Mouse (Mus musculus): Measurements from ENCODE around the gene Lrch1.
A peak's percentile ranks its signal among the peaks of the same experiment; 100 is the strongest.

The Lrch1 gene

DNA sequence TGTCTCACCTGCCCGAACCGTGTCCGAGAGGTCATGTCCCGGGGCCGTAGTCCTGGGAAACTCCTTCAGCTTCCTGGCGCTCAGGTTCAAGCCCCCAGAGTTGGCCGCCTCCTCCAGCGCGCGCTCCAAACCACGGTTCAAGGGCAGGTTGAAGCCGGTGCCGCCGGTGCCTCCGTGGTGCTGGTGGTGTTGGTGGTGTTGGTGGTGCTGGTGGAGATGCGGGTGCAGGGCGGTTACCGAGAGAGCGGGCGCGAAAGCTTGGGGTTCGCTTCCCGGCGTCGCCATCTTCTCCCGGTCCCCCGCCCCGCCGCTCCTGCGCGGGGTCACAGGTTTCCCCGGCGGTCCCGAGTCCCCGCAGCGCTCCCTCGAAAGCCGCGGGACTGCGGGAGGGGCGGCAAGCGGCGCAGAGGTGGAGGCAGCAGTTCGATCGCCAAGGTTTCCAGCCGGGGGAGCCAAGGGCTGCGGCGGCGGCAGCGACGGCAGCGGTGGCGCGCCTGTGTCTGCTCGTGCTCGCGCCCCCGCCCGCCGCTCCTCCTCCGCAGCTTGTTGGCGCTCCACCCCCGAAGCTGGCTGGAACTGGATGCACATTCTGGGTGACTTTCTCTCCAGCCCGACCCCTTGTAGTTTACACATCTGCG, at the start of gene Lrch1:
Gene Lrch1, minus strand, starts transcription at position 501 of the 638 bp plus-strand sequence.
- peak; percentile 85 for DNase-seq (ENCODE audit: low spot score)

DNA sequence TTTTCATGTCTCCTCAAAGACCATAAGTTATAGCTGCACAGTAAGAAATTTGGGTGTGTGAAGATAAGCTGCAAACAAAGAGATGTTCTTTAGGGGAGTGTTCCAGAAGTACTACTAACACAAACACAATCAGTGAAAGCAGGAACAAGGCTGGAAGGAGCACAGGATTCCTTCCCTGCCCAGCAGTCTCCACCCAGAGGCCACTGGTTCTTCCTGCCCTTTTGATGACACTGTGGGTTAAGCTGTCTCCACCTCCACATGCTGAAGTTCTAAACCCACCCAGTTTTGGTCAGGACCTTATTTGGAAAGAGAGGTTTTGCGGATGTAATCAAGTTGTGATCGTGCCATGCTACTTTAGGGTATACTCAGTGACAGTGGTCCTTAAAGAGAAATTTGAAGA, 49.4 kb upstream of the Lrch1 start:
- DNase-seq (ENCODE audit: low spot score) = peak; percentile 38

DNA sequence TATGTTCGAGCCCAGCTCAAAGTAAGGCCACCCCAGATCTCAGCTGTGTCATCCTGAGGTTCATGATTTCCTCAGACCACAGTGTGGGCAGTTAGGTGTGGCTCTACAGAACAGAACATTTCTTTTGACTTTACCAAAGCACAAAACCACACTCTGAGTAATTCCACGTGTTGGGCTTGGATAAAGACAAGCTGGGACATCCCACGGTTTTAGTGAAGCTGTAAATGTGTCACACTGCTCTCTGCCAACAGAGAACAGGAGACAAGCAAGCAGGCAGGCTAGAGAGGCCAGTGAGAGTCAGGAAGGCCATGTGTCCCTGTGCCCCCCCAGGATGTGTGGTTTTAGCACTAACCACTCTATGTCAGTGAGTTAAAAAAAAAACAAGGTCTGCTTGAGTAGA, 48.9 kb upstream of the Lrch1 start:
- DNase-seq (ENCODE audit: low spot score) = no peak

DNA sequence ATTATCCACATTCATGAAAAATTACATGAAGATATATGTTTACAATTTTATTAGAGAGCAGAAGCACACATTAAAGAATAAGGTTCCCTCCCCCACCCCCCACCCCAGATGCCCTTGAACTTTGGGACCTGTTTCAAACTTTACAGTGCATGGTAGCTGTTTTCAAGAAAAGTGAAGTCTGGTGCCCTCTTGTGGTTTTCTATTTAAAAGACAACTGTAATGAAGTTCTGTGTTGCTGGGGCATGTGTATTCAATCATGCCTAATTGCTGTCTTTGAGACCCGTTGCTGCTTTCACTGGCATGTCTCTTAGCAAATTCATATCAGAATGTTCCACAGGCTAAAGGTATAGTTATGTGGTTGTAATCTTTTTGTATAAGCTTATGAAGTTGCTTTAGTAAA, 42.8 kb upstream of the Lrch1 start:
- DNase-seq (ENCODE audit: low spot score) = peak; percentile 72

DNA sequence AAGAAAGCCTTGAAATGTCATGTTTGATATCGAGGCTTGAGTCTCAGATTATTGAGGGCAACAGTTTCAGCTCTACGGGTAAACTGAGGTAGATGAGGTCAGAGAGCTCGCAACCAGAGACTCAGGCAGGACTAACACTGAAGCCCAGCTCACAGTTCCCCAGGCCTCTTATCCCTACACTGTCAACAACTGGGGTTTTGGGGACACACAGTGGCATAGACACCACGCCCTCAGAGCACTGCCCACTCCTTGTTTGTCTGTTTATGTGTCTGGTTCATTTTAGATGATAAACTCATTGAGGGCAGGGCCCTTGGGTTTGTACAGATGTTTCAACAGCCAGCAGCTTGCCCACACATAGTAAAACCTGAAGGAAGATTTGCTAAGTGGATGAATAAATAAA, 42.2 kb upstream of the Lrch1 start:
- no peak for DNase-seq (ENCODE audit: low spot score)

DNA sequence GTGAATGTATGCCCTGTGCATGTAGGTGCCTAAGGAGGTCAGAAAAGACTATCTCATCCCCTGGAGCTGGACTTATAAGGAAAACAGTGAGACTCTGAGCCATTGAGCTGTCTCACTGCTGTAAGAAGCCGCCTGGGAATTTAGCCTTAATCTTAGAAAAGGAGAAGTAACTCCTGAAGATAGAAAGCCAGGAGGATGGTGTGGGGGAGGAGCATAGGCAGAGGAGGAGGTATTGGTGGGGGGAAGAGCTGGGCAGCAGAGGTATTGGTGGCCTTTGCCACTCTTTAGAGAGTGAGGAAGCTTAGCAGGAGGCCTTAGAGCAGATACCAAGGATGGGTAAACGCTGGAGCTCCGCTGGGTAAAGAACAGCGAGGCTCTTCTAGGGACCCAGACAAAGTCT, 41.6 kb upstream of the Lrch1 start:
- DNase-seq (ENCODE audit: low spot score) = no peak

DNA sequence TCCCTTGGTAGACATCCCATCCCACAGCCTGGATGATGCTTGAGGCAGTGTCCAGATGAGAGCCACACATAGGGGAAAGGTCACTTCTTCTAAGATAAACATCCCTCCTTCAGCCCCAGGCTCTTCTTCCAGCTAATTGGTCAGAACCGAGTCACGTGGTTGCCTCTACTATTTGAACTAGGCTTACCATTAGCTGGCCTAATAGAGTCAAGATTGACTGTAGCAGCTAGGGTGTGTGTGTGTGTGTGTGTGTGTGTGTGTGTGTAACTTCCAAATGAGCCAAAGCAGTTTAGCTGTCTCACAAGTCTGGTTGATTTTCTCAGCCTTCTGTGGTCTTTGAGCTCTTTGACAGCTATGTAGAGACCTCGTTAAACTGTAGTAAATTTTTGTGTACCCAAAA, 38.9 kb upstream of the Lrch1 start:
- DNase-seq (ENCODE audit: low spot score) = no peak

DNA sequence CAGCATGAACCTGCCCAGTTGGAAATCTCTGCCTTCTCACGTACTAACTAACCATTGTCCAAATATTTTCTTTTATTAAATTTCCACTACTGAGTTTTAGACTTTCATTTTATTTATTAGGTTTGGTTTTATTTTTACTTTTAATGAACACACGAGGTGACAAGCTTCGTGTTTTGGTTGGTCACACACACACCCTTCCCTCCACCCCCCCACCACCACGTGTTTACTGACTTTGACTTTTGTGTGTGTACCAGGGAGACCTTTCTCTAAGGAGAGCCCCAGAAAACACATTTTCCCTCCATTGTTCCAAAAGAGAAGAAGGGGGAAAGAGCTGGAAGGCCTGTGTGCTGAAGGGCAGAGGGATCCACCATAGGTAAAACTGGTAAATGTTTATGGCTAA, 38.0 kb upstream of the Lrch1 start:
- DNase-seq (ENCODE audit: low spot score) = no peak

DNA sequence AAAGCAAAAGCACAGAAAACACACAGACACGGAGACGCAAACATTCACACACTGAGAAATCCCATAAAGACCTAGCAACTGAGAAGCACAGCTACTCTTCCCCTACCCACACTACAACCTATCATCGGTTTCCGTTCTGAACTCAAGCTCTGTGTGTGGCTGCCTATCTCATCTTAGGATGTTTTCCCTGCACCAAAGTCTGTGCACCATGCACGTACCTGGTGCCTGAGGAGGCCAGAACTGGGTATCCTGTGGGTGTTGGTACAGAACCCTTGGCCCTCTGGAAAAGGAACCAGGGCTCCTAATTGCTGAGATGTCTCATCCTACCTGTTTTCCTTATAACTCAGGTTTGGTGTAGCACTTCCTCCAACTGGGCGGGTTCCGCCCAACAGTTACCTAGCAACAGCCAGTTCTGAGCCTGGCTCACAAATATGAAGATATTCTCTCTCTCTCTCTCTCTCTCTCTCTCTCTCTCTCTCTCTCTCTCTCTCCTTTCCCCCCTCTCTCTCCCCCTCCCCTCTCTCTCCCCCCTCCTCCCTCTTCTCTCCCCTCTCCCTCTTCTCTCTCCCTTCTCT, 37.2 kb upstream of the Lrch1 start:
- no peak for DNase-seq (ENCODE audit: low spot score)

DNA sequence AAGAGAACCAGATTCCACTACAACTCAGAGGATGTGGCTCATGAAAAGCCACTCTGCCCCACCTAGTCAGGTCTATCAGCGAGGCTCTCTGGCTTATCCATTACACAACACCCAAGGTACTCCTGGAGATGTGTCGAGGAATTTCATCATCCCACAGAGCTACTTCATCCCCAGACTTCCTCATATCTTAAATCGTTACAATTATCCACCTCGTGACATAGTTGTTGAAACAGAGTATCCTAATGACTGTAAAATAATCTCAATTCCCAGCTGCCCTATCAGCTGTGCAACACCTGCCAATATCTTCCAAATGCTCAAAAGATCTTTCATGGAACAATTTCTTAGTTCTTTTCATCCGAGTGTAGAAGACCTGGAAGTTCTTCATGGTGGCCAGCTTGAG, 35.4 kb upstream of the Lrch1 start:
- no peak for DNase-seq (ENCODE audit: low spot score)

DNA sequence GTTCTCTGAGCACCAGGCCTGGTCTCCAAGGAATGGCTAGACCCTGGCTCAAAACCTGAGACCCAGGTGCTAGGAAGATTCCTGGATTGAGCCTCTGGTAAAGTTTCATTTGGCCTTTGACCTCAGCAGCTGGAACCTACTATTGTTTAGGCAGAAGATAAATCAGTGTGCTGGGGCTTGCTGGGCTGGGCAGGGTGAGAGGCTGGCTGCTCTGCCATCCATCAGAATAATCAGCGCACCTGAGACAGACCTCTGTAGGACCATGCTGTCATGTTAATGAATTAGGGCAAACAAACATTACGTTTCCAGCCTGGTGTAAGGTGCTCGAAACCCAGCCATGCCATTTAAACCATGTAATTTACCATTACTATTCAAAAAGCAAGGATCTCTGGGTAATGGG, 33.3 kb upstream of the Lrch1 start:
- no peak for DNase-seq (ENCODE audit: low spot score)

DNA sequence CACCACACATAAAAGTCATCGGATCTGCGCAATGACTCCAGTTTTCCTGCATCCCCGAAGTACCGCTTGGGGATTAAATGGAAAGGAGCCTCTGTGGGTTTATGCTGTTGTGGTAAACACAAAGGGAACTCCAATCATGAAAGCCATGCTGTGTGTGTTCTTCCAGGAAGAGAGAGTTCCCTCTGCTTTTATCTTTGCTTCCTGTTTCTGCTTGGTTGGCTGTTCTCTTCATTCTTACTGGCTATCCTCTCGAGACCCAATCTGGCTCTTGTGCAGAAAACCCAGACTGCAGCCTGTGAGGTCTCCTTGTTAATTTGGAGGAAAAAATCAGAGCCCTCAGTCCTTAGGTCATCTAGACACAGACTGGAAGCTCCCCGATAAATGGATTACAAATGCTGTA, 29.3 kb upstream of the Lrch1 start:
- no peak for DNase-seq (ENCODE audit: low spot score)

DNA sequence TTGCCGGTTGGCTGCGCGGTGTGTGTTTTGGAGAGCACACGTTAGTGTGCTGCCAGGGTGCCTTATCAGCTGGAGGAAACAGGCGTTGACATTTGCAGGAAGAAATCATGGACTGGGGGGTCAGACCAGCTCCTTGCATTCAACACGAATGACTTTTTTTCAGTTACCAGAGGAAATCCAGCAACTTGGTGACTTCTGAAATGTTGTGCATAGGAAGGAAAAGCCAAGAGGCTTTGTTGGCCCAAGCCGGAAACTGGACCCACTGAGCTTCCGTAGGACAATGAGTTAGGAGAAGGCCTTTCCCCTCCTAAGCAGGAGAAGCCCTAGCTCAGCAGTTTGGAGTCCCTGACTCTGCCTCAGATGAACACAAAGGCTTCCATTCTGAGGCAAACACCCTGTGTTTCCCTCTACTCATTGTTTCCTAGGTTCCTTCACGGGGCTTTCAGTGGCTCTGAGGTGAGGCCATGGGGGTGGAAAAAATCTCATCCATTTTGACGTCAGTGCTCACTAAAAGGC, 26.5 kb upstream of the Lrch1 start:
- DNase-seq (ENCODE audit: low spot score) = no peak

DNA sequence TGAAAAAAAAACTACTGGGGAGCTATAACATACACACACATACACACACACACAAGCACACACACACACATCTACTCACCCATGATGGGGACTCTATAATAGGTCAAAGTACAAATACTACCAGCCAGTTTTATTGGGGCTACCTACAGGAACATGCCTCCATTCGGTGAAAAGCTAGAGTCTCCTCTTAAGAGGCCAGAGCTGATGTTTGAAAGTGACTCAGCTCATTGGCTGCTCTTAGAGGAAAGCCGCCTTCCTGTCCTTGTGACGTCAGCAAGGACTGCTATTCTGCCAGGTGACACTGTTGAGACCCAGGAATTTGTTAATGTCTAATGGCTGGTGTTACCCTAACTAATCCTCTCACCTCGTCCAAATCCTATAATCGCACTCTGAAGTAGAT, 25.0 kb upstream of the Lrch1 start:
- DNase-seq (ENCODE audit: low spot score) = no peak

DNA sequence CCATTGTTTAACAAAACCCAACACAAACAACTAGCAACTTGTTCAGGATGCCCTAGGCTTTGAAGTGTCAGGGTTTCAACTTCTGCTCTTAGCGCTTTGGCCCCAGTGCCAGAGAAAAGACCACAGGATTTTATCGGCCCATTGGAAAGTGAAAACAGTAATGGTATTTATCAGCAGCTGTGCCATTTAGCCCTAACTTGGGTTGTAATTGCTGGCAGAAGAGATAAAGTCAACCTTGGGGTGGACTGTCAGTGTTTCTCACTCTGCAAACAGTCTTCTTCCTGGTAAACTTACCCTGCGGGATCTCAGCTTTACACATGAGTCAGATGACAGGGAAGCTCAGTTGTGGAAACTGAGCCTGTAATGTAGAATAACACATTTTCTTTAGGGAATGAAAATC, 24.5 kb upstream of the Lrch1 start:
- DNase-seq (ENCODE audit: low spot score) = no peak

DNA sequence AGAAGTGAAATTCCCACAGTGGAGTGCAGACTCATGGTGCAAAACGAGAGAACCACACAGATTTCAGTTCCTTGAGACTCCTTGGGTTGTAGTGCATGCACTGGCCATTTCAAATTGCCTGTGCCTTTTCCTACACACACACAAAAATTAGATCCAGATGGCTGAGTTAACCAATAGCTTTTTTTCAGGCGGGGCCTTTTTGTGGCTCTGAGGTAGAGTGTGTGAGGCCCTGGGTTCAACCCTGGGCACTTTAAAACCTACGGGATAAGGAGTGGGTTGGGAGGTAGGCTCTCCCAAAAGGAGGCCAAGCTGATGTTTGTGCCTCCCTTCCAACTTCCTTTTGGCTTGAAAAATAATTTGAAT, 15.7 kb upstream of the Lrch1 start:
- DNase-seq (ENCODE audit: low spot score) = no peak

DNA sequence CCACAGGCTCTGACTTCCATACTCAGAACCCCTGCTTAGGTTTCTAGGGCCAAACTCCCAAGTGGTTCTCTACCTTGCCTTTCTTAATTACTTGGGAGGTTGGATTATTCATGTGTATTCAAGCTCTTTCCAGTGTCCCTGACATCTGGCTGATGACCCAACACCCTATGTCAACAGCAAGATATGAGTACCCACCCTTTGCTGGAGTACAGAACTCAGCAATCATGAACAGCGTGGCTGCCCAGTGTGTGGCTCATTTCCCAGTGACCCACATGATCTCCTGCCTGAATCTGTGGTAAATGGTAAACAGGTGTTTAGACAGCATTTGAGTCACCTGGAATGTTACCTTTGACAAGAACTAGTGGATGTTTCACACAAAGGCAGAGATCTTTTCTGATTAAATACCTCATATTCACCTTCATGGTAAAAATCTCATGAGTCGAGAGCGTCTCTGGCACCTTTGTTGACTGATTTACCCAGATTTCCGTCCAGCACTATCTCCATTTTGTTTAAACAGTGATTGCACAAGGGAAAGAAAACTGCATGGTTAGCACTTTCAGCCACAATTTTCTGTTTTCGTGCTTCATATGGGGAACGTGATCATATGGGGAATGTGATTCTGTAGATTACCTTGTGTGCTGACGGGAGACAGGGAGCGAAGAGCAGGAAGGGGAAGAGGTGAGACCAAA, 15.2 kb upstream of the Lrch1 start:
- DNase-seq (ENCODE audit: low spot score) = no peak

DNA sequence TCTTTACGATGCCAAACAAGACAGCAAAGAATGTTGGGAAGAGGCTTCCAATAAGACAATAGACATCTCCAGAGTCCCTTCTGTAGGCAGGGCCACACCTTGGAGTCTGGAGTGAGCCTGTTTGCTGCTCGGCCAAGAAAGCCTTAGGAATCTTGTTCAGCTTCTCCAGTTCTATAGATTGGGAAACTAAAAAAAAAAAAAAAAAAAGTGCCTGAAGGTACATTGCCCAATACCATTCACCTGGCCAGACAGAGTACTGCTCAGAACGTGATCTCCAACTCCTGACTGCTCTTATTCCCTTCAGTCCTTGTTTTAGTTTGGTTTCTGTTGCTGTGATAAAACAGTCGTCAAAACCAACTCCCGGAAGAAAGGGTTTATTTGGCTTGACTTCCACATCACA, 12.9 kb upstream of the Lrch1 start:
- DNase-seq (ENCODE audit: low spot score) = no peak

DNA sequence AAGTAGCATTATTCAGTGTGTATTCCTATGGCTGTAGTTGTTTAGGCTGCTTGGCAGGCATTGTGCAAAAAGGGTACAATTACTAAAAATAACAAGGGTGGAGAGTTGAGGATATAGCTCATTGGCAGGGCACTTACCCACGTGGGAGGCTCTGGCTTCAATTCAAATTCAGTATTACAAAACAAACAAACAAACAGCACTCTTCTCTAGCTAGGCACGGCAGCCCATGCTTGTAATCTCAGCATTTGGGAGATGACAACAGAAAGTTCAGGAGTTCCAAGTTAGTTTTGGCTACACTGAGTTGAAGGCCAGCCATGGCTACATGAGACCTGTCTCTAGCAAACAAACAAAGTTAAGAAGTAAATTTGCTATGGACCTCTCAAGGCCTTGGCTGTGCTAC, 9.0 kb upstream of the Lrch1 start:
- no peak for DNase-seq (ENCODE audit: low spot score)

DNA sequence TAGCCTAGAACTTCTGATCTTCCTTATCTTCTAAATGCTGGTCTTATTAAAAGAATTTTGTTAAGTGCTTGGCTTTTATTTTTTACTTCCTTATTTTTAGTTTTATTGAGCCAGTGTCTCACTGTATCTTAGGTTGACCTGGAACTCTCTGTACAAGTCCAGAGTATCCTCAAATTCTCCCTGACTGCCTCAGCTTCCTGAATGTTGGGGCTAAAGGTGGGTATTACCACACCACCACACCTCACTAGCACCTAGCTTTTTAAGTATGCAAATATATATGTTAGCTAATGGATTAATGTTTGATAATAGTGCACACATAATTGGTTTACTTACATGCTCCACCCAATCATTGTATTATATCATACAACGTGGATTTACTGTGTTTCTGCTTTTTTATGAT, 8.6 kb upstream of the Lrch1 start:
- no peak for DNase-seq (ENCODE audit: low spot score)

DNA sequence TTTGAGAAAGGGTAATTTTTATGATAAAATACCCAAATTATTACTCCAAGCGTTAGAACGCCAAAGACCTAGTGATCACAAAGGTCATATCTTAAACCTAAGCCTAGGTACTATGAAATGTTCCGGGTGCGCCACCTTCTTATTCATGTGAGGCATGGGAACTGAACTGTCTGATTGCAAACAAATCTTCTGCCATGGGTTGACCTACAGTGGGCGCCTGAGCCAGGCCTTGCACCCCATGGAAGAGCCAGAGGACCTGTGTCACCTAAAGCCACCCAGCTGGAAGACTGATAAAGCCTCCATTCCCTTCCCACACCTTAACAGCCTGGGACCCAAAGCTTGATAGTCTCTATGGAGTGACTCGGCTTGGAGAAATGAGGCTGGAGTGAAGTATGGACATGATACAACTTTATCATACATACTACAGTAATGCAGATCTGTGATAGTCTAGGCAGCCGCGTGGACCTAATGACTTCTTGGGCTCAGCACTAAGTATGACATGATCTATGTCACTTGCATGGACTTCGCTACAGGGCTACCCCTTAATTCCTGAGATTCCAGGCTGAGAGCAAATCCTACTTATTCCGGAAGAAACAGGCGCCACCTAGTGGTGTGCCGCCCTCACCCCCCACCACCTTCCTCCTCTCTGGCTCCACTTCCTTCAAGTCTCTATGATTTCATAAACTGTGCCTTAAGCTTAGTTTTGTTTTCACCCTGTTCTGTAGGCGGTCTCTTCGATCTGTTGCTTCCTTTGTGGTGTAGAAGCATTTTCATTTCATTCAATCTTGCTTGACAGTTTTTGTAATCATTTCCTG, 957 bp upstream of the Lrch1 start:
- DNase-seq (ENCODE audit: low spot score) = peak; percentile 55

DNA sequence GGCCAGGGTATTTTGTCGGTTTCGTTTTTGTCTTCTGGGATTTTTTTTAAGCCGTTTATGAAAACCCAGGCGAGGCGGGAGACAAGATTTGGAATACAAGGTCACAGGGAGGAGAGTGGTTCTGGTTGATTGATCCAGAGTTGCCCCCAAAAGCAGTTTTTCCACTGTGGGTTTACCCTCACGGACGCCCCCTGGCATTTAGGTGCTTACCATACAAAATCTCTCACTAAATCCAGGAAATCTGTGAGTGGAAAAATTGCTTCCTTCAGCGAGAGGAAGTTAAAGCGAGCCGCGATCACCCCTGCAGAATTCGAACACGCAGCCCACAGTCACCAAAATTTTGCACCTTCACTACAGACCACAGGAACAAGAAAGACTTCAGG, 329 bp upstream of the Lrch1 start:
- DNase-seq (ENCODE audit: low spot score) = no peak

Data from lung, postnatal 25 days (tissue).